Mouse (Mus musculus) ES-E14 (cell line): ENCODE results near the gene Olfr167. TPM values are rescaled to one million over a fixed set of nuclear protein-coding genes. Genes with fewer than 3 reads are reported as not detected.

Source experiments
- DNase-seq: peaks from one replicate; pipeline ENCODE4 v3.0.0-alpha.2; 2013; ENCODE audit warnings: low read depth, low spot score
- H3K27ac ChIP-seq: 2 replicates; pipeline ENCODE4 v1.5.1; 2012; ENCODE audit warnings: low read depth, mild to moderate bottlenecking, low read length, moderate library complexity, mixed read lengths; ENCODE audit not compliant: poor library complexity, insufficient read depth, severe bottlenecking
- H3K36me3 ChIP-seq: 2 replicates; pipeline ENCODE4 v1.6.1; 2012; ENCODE audit warnings: mild to moderate bottlenecking, low read length, moderate library complexity, mixed read lengths; ENCODE audit not compliant: control insufficient read depth, poor library complexity, insufficient read depth, severe bottlenecking
- H3K4me1 ChIP-seq, 2 experiments: fragments of 150-350 bp in 1 of 2; sonication (generic) in 1 of 2; 2 replicates each; pipeline ENCODE4 v1.6.1; 2012; ENCODE audit warnings: low read length in 2 of 2, mild to moderate bottlenecking in 1 of 2, mixed read lengths in 1 of 2; ENCODE audit not compliant: control insufficient read depth in 2 of 2, insufficient read depth in 2 of 2, poor library complexity in 1 of 2
- H3K4me3 ChIP-seq, 2 experiments: fragments of 150-350 bp in 1 of 2; sonication (generic) in 1 of 2; 2 replicates each; pipeline ENCODE4 v1.5.1; 2012; ENCODE audit warnings: low read length in 2 of 2, low read depth in 1 of 2, mild to moderate bottlenecking in 1 of 2, mixed read lengths in 1 of 2; ENCODE audit not compliant: insufficient read depth in 1 of 2, poor library complexity in 1 of 2, severe bottlenecking in 1 of 2
- H3K9ac ChIP-seq: 2 replicates; pipeline ENCODE4 v1.6.1; 2012; ENCODE audit warnings: low read depth, mild to moderate bottlenecking, low read length, mixed read lengths; ENCODE audit not compliant: poor library complexity, insufficient read depth, severe bottlenecking
- H3K9me3 ChIP-seq: fragments of 150-350 bp; sonication (generic); 2 replicates; pipeline ENCODE4 v1.6.1; 2012; ENCODE audit warnings: low read depth, mild to moderate bottlenecking, low read length; ENCODE audit not compliant: control insufficient read depth, insufficient read depth
- CHD2 ChIP-seq: IDR thresholded peaks from 2 replicates; pipeline ENCODE4 v1.6.1; 2014; ENCODE audit warnings: mild to moderate bottlenecking, low read depth, low read length, inconsistent platforms
- HCFC1 ChIP-seq: IDR thresholded peaks from 2 replicates; pipeline ENCODE4 v1.6.1; 2012; ENCODE audit warnings: low read length, inconsistent platforms, borderline replicate concordance; ENCODE audit not compliant: insufficient read depth
- MAFK ChIP-seq: IDR thresholded peaks from 2 replicates; pipeline ENCODE4 v1.6.1; 2014; ENCODE audit warnings: mild to moderate bottlenecking, low read depth, low read length, inconsistent platforms; ENCODE audit not compliant: insufficient read depth
- ZC3H11A ChIP-seq: IDR thresholded peaks from 2 replicates; pipeline ENCODE4 v1.6.1; 2012; ENCODE audit warnings: low read depth, mild to moderate bottlenecking, inconsistent platforms, low read length, borderline replicate concordance
- ZNF384 ChIP-seq: IDR thresholded peaks from 2 replicates; pipeline ENCODE4 v1.6.1; 2012; ENCODE audit warnings: low read depth, low read length, inconsistent platforms
- in situ Hi-C, 2 experiments: fragments of 600-800 bp; cut with MboI; formaldehyde crosslinking; loops; one replicate each; pipeline ENCODE4 v1.15.1; 2025; ENCODE audit warnings: low sequenced_read_pairs in 2 of 2, inconsistent platforms in 1 of 2; ENCODE audit not compliant: unreplicated experiment in 2 of 2
- total RNA-seq: library from RNA; depleted of rRNA; stranded (reverse); fragments of 300-350 nt; gene quantifications from 2 replicates; pipeline ENCODE4 v1.2.3, GENCODE M21; 2012; rRNA removed

Olfr167 gene
- total RNA-seq, 1 experiment = not detected

DNA sequence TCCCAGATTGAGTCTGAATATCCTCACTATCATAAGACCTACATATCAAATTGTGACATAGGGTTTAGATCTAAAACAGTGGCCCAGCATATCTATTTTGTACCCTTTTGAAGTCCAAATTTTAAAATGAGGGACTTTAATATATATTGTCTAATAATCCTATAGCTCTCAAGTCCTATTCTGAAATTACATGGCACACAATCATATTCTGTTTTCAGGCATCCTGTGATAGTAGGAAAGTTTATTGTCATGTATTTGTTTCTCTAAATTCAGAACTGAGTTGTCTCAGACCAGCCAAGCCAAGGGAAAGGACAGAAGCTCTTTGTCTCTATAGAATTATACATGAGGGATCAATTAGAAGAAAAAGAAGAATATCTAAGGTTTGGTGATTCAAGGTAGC is 38.7 kb downstream of the Olfr167 start, which contains the start of gene Olfr166:
Olfr166 (plus strand) TSS at position 301 of the 400 bp plus-strand sequence.
- no peak for TF ChIP-seq ZNF384
- no peak for TF ChIP-seq MAFK
- no peak for TF ChIP-seq CHD2
- no peak for TF ChIP-seq HCFC1
- no peak for TF ChIP-seq ZC3H11A
- Histone ChIP-seq H3K4me3 (no peak within 1 kb of the TSS), H3K27ac (no peak within 1 kb of the TSS), H3K4me1 (no peaks in the 10 kb centered on the region), H3K36me3 (no peaks in the 10 kb centered on the region), H3K9ac (no peak within 1 kb of the TSS), H3K9me3 (no peaks in the 10 kb centered on the region)
- in situ Hi-C loops = no loop called here
- no peak for DNase-seq

GRCm38 (mm10) chr16:19464365-19464764 is 57.7 kb downstream of the Olfr167 start:
- in situ Hi-C loops = no loop called here
- no peak overlapping the region for H3K27ac ChIP-seq
- TF ChIP-seq ZC3H11A = no peak
- no peak for TF ChIP-seq HCFC1
- TF ChIP-seq ZNF384 = no peak
- no peak for TF ChIP-seq CHD2
- no peak for TF ChIP-seq MAFK
- H3K9me3 ChIP-seq = no peaks in the 10 kb centered on the region
- DNase-seq = no peak
- no peaks in the 10 kb centered on the region for H3K4me1 ChIP-seq
- H3K4me3 ChIP-seq = no peak overlapping the region
- 0 out of 2 replicates have a peak, but pooled peaks cover 2% of the 10 kb centered on the region for H3K36me3 ChIP-seq
- H3K9ac ChIP-seq = no peak overlapping the region

Other genes starting within 250 kb of the Olfr167 start
- not detected in 2 replicates for gene Olfr164, start 208.2 kb downstream of the Olfr167 start, total RNA-seq
- gene Olfr165, start 99.1 kb downstream of the Olfr167 start, total RNA-seq = not detected in 2 replicates
- gene Olfr166, start 38.6 kb downstream of the Olfr167 start, total RNA-seq = 0.05 TPM in 1 of 2 replicates, not detected in the other
- gene Olfr168, start 13.3 kb upstream of the Olfr167 start, total RNA-seq = not detected in 2 replicates
- gene Olfr169, start 49.5 kb upstream of the Olfr167 start, total RNA-seq = not detected in 2 replicates
- gene Olfr170, start 89.6 kb upstream of the Olfr167 start, total RNA-seq = not detected in 2 replicates
- gene Olfr171, start 107.7 kb upstream of the Olfr167 start, total RNA-seq = not detected in 2 replicates
- gene Lamp3, start 184.1 kb upstream of the Olfr167 start, total RNA-seq = 0.09 TPM in 1 of 2 replicates, not detected in the other
- 17.2 and 17.8 TPM in 2 replicates for gene B3gnt5, start 237.9 kb upstream of the Olfr167 start, total RNA-seq